Mouse (Mus musculus) heart, postnatal 14 days (tissue): ENCODE results near the gene Sfxn2. TPM values are rescaled to one million over a fixed set of nuclear protein-coding genes. Genes with fewer than 3 reads are reported as not detected.
"Not testable (repeated sequence)": the region's sequence is repeated elsewhere in the genome, so short reads cannot be mapped to it uniquely, and the experiment has no call there.

Experiments
- DNase-seq, 2 experiments: peaks; one replicate each; pipeline ENCODE4 v3.0.0; 2021 to 2022
- intact Hi-C: fragments of 180-260 bp; cut with DNase I; formaldehyde crosslinking; loops from one replicate; pipeline ENCODE4 v1.15.1; 2025
- total RNA-seq, 2 experiments: library from RNA; stranded (reverse); gene quantifications; 2 replicates each; pipeline ENCODE4 v1.2.3; 2021

The Sfxn2 gene
- total RNA-seq, 2 experiments from 2014 or later: 4.1 to 5.3 TPM

DNA sequence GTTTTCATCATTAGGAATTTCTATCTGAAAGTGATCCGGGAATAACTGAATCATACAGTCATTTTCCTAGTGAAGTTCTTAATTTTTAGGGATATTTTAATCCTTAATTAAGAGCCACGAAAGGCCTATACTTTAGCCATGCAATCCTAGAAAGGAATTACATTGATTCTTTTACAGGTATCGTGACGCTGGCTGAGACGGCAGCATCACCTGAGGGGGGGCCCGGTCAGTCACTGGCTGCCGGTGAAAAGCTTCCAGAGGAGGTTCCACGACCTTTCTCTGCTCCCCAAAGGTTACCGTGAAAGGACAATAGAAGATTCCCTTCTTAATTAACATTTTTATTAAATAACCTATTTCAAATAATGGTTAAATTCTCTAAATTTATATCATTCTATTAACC, 35.8 kb upstream of the Sfxn2 start:
- no peak for DNase-seq
- intact Hi-C loops: no loop called here

DNA sequence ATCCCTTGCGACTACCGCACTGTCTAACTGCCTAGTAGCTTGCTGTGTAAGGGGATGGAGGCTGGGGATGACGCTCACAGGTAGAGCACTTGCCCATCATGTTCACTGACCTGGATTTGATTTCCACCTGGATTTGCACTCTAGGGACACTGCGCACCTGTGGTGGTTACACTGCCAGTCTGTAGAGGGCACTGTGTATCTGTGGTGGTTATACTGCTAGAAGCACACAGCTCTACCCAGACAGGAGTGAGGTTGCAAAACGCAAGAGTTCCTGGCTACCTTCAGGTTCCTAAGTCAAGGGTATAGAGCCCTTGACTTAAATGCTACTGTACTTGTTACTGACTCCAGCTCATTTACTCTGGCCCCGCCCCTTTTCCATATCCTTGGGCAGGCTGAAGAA, 35.0 kb upstream of the Sfxn2 start:
- intact Hi-C loops: no loop called here
- no peak for DNase-seq

DNA sequence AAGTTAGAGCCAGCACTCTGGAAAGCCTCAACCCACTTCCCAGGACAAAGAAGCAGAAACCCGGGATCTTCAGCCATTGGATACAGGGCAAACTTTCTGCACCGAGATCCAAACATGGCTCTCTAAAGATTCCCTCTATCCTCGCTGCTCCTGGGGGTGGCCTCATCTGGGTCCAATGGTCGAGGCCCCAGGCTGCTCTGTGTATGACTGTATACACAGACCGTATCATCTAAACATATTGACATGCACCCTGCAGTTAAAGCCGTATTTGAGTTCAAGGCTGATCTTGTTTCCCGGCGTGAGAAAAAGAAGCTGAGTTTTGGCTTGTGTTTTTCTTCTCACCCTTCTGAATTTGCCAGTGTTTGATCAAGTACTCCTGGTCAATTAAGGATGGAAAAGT, 30.4 kb upstream of the Sfxn2 start:
- intact Hi-C loops: no loop called here
- DNase-seq: no peak

DNA sequence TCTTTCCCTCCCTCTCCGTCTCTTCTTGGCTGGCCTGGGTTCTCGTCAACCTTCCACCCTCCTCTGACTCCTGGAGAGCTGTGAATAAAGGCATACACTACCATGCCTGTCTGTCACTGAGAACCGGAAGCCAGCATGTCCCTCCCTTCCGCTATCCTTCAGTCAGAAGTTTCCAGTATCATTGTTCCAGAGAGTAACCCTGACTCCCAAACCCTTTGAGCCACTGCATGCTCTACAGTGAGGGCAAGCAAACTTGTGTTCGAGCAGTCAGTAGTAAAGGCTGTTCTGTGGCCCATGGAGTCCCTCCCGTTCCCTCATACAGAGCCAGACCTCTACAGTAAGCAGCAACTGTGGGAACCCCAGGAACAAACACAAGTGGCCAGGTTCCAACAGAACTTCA, 25.6 kb upstream of the Sfxn2 start:
- intact Hi-C loops: no loop called here
- no peak for DNase-seq

DNA sequence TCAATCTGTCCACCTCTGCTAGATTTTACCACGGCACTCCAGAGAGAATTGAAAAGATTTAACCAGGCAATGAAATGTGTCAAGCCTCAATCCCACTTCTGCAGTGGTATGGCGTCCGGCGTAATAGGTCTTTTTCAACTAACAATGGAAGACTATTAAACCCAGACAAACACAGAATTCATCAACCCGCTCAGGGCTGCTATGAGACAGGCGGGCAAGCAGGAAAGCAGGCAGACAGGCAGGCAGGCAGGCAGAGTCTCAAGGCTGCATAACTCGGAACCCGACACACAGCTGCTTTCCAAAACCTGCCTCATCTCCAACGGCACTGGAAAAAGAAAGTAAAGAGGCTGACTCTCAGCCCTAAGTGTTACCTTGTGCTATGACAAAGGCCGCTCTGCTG, 25.1 kb upstream of the Sfxn2 start:
- intact Hi-C loops: no loop called here
- DNase-seq: no peak

DNA sequence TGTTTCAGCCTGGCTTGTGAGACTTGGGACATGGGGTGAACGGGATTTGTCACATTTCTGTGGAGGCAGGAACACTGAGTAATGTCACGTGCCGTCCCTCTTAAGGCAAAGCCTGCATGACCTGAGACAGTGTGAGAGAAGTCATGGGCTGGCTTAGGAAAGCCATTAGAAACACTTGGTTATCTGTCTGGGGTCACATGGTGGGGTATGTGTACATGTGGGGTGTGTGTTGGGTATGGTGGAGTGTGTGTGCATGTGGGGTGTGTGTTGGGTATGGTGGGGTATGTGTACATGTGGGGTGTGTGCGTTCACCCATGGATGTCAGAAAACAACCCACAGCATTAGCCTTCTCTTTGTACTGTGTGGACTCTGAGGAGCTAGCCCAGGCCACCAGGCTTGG, 22.8 kb upstream of the Sfxn2 start:
- intact Hi-C loops: no loop called here
- no peak for DNase-seq

DNA sequence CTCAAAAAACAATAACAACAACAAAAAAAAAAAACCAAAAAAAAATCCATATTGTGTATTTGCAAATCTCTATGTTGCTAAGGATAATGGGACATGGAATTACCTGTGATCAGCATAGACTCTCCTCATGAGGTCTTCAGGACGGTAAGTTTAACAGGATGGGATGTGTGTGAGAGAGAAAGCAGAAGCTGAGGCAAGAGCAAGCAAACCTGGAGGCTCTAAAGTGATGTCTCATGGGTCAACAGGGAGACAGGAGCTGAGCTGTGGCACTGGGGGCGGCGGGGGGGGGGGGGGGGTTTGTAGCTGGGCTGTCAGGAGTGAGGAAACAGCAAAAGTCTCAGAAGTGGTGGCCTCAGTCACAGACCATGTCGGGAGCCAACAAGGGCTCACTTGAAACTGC, 20.7 kb upstream of the Sfxn2 start:
- DNase-seq: no peak
- intact Hi-C loops: no loop called here

DNA sequence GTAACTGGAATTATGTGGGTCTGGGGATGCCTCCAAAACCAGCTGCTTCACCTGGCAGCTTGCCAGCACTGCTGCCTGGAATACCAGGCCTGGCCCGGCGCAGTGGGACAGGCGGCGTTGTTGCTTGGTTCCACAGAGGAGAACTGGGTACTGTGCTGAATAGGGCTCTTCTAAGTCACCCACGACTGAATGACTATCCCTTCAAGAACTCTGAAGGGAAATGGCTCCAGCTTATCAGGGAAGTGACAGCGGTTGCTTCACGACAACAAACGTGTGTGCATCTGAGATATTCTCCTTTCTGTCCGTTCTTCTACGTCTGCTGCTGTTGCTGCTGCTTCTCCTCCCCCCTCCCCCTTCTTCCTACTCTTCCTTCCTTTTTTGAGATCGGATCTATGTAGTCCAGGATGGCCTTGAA, 19.6 kb upstream of the Sfxn2 start:
- intact Hi-C loops: no loop called here
- peak; percentile 50 to 67 for DNase-seq

DNA sequence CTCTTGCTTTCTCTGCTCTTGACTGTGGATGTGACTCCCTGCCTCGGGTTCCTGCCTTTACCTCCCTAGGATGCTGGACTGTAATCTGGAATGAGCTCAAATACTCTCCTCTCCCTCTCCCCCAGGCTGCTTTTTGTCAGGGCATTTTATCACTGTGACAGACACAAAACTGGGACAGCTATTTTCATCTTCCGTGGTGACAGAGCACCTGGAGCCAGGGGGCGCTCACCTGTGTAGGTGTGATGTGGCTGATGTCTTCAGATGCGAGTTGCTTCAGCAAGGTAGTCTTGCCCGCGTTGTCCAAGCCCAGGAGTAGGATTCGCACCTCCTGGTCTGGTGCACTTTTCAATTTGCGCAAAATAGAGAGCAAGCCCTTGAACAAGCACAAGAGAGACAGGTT, 15.2 kb upstream of the Sfxn2 start:
- DNase-seq: no peak
- intact Hi-C loops: no loop called here

DNA sequence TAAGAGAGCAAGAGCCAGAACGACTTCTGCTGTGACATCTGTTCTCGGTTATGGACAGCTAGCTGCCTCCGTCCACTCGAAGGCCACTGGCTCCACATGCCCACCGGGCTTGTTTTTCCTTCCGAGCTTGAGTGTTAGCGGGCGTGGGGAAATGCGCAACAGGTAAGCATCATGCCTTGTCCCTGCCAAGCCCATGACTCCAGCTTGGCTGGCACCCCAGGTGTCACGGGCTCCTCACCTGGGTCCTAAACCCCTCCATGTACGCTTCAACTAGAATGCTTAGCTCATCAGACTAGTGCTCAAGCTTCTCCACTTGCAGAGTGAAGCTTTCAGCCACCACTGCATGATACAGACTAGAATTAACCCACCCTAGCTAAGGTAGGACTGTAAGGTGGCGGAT, 14.5 kb upstream of the Sfxn2 start:
- DNase-seq: no peak

DNA sequence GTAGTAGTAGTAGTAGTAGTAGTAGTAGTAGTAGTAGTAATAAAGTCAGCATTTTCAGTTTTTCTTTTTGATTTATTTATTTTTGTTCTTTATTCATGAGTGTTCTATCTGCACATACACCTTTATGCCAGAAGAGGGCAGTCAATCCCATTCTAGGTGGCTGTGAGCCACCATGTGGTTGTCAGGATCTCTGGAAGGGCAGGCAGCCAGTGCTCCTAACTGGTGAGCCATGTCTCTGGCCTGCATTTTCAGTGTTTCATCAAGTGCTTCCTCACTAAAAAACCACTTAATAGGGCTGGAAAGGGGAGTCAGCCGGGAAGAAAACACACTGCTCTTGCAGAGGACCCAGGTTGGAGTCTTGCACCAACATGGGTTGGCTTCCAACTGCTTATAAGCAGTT, 11.0 kb upstream of the Sfxn2 start:
- DNase-seq: peak; percentile 68 to 80
- intact Hi-C loops: loop anchor here (2.0 kb wide), 1 partner anchor 33 kb away; no protein-coding TSS in a partner anchor

More for the DNA sequence above, 14.5 kb upstream of the Sfxn2 start:
- intact Hi-C loops: no loop called here

DNA sequence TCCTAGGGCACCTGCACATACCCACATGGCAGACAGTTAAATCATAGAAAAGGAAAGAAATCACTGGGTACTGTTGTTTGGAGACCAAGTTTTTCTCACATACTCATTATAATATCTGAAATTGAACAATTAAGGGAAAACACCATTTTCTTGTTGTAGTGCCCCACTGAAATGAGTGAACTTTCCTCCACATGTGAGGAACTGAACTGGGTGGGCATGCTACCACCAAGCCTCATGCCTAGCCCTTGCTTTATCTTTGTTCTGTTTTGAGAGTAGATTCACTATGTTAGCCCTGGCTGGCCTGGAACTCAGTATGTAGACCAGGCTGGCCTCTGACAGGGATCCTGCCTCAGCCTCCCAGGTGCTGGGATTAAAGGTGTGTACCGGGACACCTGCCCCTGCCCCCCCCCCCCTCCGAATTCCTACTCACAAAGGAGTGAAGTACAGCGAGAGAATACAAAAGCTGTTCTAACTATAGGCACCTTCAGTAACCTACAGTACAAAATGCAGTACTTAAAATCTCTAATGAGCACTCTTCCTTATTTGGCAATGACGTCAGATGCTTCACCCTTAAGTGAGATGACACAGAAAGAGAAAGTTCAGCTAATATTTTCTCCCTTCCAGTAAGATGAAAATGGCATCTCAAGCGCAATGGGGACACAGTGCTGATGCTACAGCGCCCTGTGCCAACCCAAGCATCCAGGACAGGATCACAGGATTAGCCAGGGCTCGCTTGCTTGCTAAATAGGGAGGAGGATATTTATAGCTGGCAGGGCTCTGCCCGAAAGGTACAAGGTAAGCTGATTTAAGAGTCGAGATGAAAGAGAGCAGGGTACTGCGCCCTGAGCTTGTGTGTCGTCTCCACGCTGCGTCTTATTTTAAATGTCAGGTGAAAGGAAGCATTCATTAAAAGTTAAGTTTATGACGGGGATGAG, 10.3 kb upstream of the Sfxn2 start:
- intact Hi-C loops: loop anchor here (2.0 kb wide), 1 partner anchor 34 kb away; no protein-coding TSS in a partner anchor
- peak; percentile 30 to 34 for DNase-seq

DNA sequence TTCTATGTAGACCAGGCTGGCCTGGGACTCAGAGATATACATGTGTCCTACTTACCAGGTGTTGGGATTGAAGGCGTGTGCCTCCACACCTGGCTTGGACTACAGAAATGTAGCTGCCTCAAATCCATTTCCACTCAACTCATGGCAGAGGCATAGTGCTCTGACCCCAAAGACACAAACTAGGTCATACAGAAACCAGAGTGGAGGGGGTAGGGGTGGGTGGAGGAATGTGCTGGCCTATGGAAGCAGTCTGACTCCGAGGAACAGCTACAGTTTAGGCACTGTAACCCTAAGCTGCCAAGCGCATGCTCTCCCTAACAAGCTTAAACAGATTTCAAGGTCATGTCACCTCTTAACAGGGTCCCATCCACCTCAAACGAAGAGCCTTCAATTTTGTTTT, 9.6 kb upstream of the Sfxn2 start:
- DNase-seq: no peak
- intact Hi-C loops: loop anchor here (2.0 kb wide), 1 partner anchor 35 kb away; no protein-coding TSS in a partner anchor

DNA sequence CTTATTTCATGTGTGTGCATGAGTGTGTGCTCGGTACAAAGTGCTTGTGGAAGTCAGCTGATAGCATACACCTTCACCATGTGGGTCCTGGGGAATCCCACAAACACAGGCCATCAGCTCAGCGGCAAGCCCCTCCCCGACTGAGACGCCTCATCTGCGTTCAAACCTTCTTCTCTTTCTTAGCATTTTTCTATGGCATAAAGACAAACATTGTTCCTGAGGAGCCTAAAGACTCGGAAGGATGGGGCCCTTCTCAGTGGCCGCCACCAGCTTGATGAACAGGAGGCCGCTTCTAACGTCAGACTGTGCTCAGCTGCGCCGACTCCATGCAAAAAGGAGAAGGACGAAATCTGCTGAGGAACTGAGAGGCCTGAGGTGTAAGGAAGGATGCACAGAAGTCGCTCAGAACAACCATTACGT, 9.1 kb upstream of the Sfxn2 start:
- intact Hi-C loops: no loop called here
- no peak for DNase-seq

DNA sequence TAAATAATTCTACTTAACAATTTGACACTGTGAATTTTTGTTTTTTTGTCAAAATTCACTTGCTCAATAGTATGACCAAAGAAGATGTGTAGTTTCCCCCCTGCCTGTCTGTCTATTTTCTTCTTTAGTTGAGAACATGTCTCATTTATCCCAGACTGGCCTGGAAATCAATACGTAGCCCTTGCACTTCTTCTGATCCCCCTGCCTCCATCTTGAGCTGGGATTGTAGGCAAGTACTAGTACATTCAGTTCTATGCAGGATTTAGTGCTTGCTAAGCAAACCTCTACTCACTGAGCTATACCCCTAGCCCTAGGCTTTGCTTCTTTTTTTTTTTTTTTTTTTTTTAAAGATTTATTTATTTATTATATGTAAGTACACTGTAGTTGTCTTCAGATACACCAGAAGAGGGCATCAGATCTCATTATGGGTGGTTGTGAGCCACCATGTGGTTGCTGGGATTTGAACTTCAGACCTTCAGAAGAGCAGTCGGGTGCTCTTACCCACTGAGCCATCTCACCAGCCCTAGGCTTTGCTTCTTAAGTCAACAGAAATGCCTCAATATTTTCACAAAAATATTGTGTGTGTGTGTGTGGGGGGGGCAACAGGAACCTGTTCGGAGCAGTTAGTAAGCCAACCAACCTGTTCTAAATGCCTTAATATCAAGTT, 1.8 kb upstream of the Sfxn2 start:
- intact Hi-C loops, DNase-seq: not testable (repeated sequence)

DNA sequence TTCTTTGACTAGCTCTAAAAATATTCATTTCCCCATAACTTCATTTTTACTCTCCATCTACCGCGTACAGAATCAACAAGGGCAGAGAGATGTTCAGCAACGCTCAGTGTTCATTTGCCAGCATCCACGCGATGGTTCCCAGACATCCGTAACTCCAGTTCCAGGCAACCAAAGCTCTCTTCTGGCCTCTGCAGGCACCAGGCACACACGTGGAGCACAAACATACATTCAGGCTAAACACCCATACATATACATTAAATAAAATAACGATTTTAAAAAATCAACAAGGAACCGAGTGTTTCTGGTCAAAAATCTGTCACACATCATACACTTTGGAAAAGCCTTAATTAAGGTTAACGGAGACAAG, 1.3 kb upstream of the Sfxn2 start:
- intact Hi-C loops: no loop called here
- no peak for DNase-seq

DNA sequence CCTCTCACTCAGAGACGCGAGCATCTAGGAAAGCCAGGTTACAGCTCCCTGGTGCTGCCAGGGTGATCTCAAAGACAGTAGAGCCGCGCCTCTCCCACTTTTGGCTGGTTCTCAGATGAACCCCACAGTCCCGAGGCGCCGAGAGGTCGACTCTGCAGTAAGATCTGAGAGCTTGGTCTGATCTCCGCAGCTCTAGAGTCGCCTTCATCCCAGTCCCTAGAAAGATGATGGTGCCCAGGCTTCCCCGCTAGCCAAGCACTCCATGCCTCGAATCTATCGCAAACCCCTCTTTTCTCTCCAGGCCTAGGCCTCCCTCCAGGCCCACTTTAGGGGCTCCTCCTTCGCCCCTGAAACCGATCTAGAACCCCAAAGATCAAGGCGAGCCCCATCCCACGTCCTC, 617 bp upstream of the Sfxn2 start:
- intact Hi-C loops: no loop called here
- no peak for DNase-seq

DNA sequence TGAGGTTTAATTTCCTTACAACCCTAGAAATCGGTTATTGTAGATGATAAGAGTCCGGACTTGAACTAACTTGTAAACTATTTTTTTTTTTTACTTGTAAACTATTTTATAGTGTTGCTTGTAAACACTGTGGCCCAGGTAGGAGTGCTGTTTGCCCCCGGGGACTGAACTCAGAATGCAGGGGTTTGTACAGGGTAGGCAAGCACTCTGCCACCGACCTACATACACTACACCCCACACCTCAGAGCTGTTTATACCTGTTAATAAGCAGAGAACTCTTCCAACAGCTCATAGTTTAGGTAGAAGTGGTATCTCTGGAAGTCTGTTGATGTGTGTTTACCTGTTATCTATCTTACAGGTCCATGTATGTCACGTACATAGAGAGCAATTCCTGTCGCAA, 825 bp downstream of the Sfxn2 start:
- intact Hi-C loops: no loop called here
- DNase-seq: no peak

DNA sequence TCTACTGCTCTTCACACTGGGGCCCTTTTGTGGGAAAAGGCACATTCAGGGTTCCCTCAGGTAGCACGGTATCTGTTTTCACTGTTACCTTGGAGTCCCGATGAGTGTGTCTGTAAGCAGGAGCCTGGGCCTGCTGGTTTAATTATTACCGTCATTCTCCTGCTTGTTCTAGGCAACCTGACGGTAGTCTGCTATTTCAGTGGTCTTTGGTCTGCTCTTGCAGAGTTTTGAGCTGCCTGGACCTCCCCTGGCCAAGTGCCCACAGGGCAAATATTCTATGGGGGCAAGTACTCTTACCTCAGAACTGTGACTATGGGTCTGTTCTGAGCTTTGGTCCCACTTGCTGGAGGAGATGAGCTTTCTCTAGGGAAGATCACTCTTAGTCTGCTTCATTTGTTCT, 2.0 kb downstream of the Sfxn2 start:
- DNase-seq: no peak
- intact Hi-C loops: loop anchor here (5.0 kb wide), 1 partner anchor 297 kb away; no protein-coding TSS in a partner anchor

DNA sequence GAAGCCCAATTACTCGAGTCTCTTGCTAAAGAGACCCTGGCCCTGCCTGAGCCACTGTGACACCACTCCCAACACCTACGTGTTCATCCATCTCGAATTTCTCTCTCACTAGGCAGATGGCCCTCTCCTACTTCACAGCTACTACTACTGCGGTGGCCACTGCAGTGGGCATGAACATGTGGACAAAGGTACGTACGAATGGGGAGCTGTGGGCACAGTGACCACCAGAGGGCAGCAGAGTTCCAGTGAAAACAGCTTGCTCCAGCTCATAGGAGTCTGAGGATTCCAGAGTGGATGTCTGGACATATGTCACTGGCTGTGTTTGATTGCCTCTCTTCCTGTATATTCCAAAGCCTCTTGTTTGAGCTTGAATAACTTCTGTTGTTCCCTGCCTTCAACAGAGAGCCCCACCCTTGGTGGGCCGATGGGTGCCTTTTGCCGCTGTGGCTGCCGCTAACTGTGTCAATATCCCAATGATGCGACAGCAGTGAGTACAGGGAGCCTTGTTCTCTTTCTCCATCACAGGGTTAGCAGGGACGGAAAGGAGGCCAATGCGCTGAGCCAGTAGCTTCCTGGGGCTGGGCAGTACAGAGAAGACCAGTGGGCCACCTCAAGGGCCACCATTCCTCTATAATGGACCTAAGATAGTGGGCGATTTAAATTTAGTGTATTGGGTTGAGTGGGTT, 14.8 kb downstream of the Sfxn2 start:
- intact Hi-C loops: loop anchor here (1.0 kb wide), 1 partner anchor 152 kb away; no protein-coding TSS in a partner anchor

DNA sequence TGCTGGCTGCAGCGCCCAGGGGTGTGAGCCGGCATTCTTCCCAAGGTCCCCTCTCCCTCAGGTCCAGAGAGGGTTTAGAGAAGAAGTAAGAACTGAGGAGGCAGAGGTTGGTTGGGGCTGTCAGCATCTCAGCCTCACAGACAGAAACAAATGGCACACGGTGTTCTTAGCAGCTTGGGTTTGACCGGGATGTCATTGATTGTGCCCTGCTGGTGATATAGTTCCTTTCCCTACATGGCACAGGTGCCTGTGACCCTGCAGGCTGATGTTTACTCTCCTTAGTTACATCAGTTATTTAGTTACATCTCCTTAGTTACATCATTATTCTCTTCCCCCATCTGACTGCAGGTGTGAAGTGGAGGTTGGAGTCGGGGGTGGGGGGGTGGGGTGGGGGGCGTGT, 18.4 kb downstream of the Sfxn2 start:
- intact Hi-C loops: no loop called here
- DNase-seq: no peak

More for the DNA sequence above, 14.8 kb downstream of the Sfxn2 start:
- DNase-seq: peak; percentile 88 to 93
